Mouse (Mus musculus) MEL (cell line): ENCODE results near the gene Hectd4.

Source experiments
- CHD2 ChIP-seq: IDR thresholded peaks from 2 replicates; pipeline ENCODE4 v1.6.1; 2011; ENCODE audit warnings: low read length, improper control_type of control experiment
- CTCF ChIP-seq, 3 experiments: IDR thresholded peaks in 2 of 3; conservative IDR thresholded peaks in 1 of 3; 2 replicates each; pipeline ENCODE4 v1.5.1; 2011 to 2012; ENCODE audit warnings: low read length in 3 of 3, low read depth in 2 of 3, mild to moderate bottlenecking in 2 of 3, improper control_type of control experiment in 1 of 3, inconsistent platforms in 1 of 3, mixed read lengths in 1 of 3, moderate library complexity in 1 of 3; ENCODE audit not compliant: control insufficient read depth in 1 of 3, insufficient read depth in 1 of 3, poor library complexity in 1 of 3, severe bottlenecking in 1 of 3
- E2F4 ChIP-seq: IDR thresholded peaks from 2 replicates; pipeline ENCODE4 v1.6.1; 2011; ENCODE audit warnings: low read depth, low read length, improper control_type of control experiment, borderline replicate concordance
- GABPA ChIP-seq: IDR thresholded peaks from 2 replicates; pipeline ENCODE4 v1.6.1; 2012; ENCODE audit warnings: low read depth, mild to moderate bottlenecking, inconsistent platforms, low read length, improper control_type of control experiment, moderate library complexity
- POLR2A ChIP-seq, 2 experiments: IDR thresholded peaks; 2 replicates each; pipeline ENCODE4 v1.6.1; 2011 to 2012; ENCODE audit warnings: low read length in 2 of 2, mild to moderate bottlenecking in 2 of 2, control low read depth in 1 of 2, improper control_type of control experiment in 1 of 2, low read depth in 1 of 2, moderate library complexity in 1 of 2; ENCODE audit not compliant: control insufficient read depth in 1 of 2, insufficient read depth in 1 of 2, poor library complexity in 1 of 2
- RAD21 ChIP-seq: IDR thresholded peaks from 2 replicates; pipeline ENCODE4 v1.6.1; 2011; ENCODE audit warnings: mild to moderate bottlenecking, low read depth, low read length, improper control_type of control experiment
- RCOR1 ChIP-seq: IDR thresholded peaks from 2 replicates; pipeline ENCODE4 v1.6.1; 2012; ENCODE audit warnings: low read depth, mild to moderate bottlenecking, inconsistent platforms, low read length, improper control_type of control experiment
- USF1 ChIP-seq: IDR thresholded peaks from 2 replicates; pipeline ENCODE4 v1.6.1; 2014; ENCODE audit warnings: low read depth, mild to moderate bottlenecking, inconsistent platforms, low read length, improper control_type of control experiment, moderate library complexity
- ZMIZ1 ChIP-seq: IDR thresholded peaks from 2 replicates; pipeline ENCODE4 v1.6.1; 2012; ENCODE audit warnings: low read depth, mild to moderate bottlenecking, inconsistent platforms, low read length, improper control_type of control experiment, moderate library complexity

DNA sequence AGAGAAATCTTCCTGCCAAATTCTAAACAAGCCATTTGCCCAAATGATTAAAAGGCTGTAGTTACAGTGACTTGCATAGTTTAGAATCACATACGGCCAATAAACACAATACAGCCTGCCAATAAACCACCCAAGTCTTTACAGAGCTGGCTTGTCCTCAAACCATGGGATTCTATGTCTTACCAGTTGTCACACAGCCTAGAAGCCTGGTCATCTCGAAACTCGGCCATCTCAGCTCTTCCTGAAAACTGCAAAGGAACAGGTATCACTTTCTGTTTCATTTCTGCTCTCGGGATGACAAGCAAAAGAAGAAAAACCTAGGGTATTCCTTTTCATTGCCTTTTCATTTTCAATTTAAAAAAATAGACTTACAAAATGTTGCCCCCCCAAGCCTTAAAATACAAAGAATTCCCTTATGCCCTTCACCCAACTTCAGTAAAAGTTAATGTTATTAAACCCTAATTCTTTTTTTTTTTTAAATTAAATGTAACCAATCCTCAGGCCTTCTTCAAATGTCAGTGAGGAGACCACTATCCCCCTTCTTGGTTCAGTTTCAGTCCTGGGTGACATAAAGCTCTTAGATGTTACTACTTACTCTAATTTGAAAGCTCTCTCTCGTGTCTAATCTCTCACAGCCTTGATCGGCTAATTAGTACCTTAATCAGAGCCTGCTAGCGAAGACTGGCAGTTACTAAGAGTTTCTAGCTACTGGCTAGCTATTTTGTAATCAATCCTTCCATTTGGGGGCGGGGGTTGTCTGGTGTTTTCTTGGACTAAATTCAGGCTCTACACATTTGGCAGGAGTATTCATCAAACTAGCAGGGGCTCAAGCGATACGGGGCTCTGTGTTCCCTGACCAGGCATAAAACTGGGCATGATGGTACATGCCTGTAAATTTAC lies 164.1 kb downstream of the Hectd4 start:
- TF ChIP-seq CTCF (IDR thresholded peaks at IDR 0.05 in 2 of 3, conservative IDR thresholded peaks at IDR 0.05 in 1 of 3; ENCODE audit: control insufficient read depth in 1 of 3, insufficient read depth in 1 of 3, low read depth in 2 of 3, low read length in 3 of 3, poor library complexity in 1 of 3, severe bottlenecking in 1 of 3) (no peak), E2F4 (no peak), ZMIZ1 (no peak), RAD21 (no peak), GABPA (no peak), USF1 (no peak), RCOR1 (no peak), POLR2A (IDR thresholded peaks at IDR 0.05; ENCODE audit: control insufficient read depth in 1 of 2, insufficient read depth in 1 of 2, low read depth in 1 of 2, low read length in 2 of 2, poor library complexity in 1 of 2) (no peak), CHD2 (no peak)
